Mouse (Mus musculus): ENCODE measurements around the gene Tprn. TPM values are rescaled to one million over a fixed set of nuclear protein-coding genes. Genes with fewer than 3 reads are reported as not detected.

The Tprn gene
- polyA plus RNA-seq, 1 experiment = 436 TPM

- Histone ChIP-seq H3K27me3 (ENCODE audit: control insufficient read depth, insufficient read depth, low read length) (peaks cover 8% of the 10 kb centered on the region; the same call in 1 of the 2 replicates), H3K4me1 (ENCODE audit: control insufficient read depth, insufficient read depth, insufficient read length, low read length) (peaks cover 5% of the 10 kb centered on the region; the same call in 1 of the 2 replicates), H3K27ac (ENCODE audit: insufficient read depth, low read depth, low read length) (no peak within 1 kb of the TSS), H3K4me3 (ENCODE audit: low read depth, low read length) (peak within 1 kb of the TSS; percentile 34), H3K36me3 (ENCODE audit: control insufficient read depth, insufficient read depth, low read length) (no peaks in the 10 kb centered on the region)
- TF ChIP-seq POLR2A (IDR thresholded peaks at IDR 0.05; ENCODE audit: low read depth, low read length) (no peak), CTCF (IDR thresholded peaks at IDR 0.05; ENCODE audit: extremely low read depth, insufficient read length, insufficient replicate concordance, low read depth, low read length) (no peak)
- WGBS = 9% methylated on average over 58 of the region's 58 CpGs
Observed at GRCm38 (mm10) chr2:25318971-25319773, 56.8 kb downstream of the Tprn start, which contains the start of gene Grin1. Gene Grin1, minus strand, starts transcription at chr2:25319187.

Other genes starting within 250 kb of the Tprn start
- gene Nsmf, start 208.3 kb upstream of the Tprn start, polyA plus RNA-seq (2012; rRNA removed) = 93.0 and 100 TPM in 2 replicates
- gene Entpd8, start 182.3 kb upstream of the Tprn start, polyA plus RNA-seq (2012; rRNA removed) = 149 and 281 TPM in 2 replicates
- gene Noxa1, start 167.5 kb upstream of the Tprn start, polyA plus RNA-seq (2012; rRNA removed) = 14.1 and 15.5 TPM in 2 replicates
- 24.4 and 39.0 TPM in 2 replicates for gene Nrarp, start 81.9 kb upstream of the Tprn start, polyA plus RNA-seq (2012; rRNA removed)
- 37.3 and 49.3 TPM in 2 replicates for gene Tor4a, start 65.7 kb upstream of the Tprn start, polyA plus RNA-seq (2012; rRNA removed)
- gene Nelfb, start 51.1 kb upstream of the Tprn start, polyA plus RNA-seq (2012; rRNA removed) = 21.8 and 37.2 TPM in 2 replicates
- not detected in 2 replicates for gene Stpg3, start 48.0 kb upstream of the Tprn start, polyA plus RNA-seq (2012; rRNA removed)
- gene Fam166a, start 43.9 kb upstream of the Tprn start, polyA plus RNA-seq (2012; rRNA removed) = 0.10 TPM in 1 of 2 replicates, not detected in the other
- gene Tubb4b, start 37.9 kb upstream of the Tprn start, polyA plus RNA-seq (2012; rRNA removed) = 481 and 881 TPM in 2 replicates
- gene Slc34a3, start 28.3 kb upstream of the Tprn start, polyA plus RNA-seq (2012; rRNA removed) = 0.05 and 5.6 TPM in 2 replicates
- 0.10 TPM in 1 of 2 replicates, not detected in the other for gene Rnf224, start 25.8 kb upstream of the Tprn start, polyA plus RNA-seq (2012; rRNA removed)
- 7.3 and 145 TPM in 2 replicates for gene Rnf208, start 20.4 kb upstream of the Tprn start, polyA plus RNA-seq (2012; rRNA removed)
- 1.7 and 10.7 TPM in 2 replicates for gene Cysrt1, start 20.2 kb upstream of the Tprn start, polyA plus RNA-seq (2012; rRNA removed)
- gene AL732309.1, start 15.8 kb upstream of the Tprn start, polyA plus RNA-seq (2012; rRNA removed) = 15.3 and 45.8 TPM in 2 replicates
- 29.8 and 51.5 TPM in 2 replicates for gene Tmem203, start 7.2 kb upstream of the Tprn start, polyA plus RNA-seq (2012; rRNA removed)
- 40.7 and 55.9 TPM in 2 replicates for gene Ssna1, start 9.8 kb downstream of the Tprn start, polyA plus RNA-seq (2012; rRNA removed)
- gene Anapc2, start 9.9 kb downstream of the Tprn start, polyA plus RNA-seq (2012; rRNA removed) = 31.0 and 71.6 TPM in 2 replicates
- not detected in 2 replicates for gene Tmem210, start 25.5 kb downstream of the Tprn start, polyA plus RNA-seq (2012; rRNA removed)
- gene Lrrc26, start 27.3 kb downstream of the Tprn start, polyA plus RNA-seq (2012; rRNA removed) = 49.7 and 138 TPM in 2 replicates
- 0.34 and 0.63 TPM in 2 replicates for gene Grin1, start 56.6 kb downstream of the Tprn start, polyA plus RNA-seq (2012; rRNA removed)
- 11.1 and 20.5 TPM in 2 replicates for gene Man1b1, start 69.7 kb downstream of the Tprn start, polyA plus RNA-seq (2012; rRNA removed)
- gene Dpp7, start 93.7 kb downstream of the Tprn start, polyA plus RNA-seq (2012; rRNA removed) = 12.5 and 24.4 TPM in 2 replicates
- gene Uap1l1, start 103.1 kb downstream of the Tprn start, polyA plus RNA-seq (2012; rRNA removed) = 130 and 360 TPM in 2 replicates
- 15.4 and 28.8 TPM in 2 replicates for gene Sapcd2, start 109.7 kb downstream of the Tprn start, polyA plus RNA-seq (2012; rRNA removed)
- gene Entpd2, start 133.3 kb downstream of the Tprn start, polyA plus RNA-seq (2012; rRNA removed) = 25.8 and 50.7 TPM in 2 replicates
- 103 and 117 TPM in 2 replicates for gene Npdc1, start 136.7 kb downstream of the Tprn start, polyA plus RNA-seq (2012; rRNA removed)
- gene Fut7, start 160.6 kb downstream of the Tprn start, polyA plus RNA-seq (2012; rRNA removed) = 0.68 and 0.76 TPM in 2 replicates
- gene Abca2, start 166.1 kb downstream of the Tprn start, polyA plus RNA-seq (2012; rRNA removed) = 15.0 and 18.5 TPM in 2 replicates
- 0.38 and 12.0 TPM in 2 replicates for gene Clic3, start 194.2 kb downstream of the Tprn start, polyA plus RNA-seq (2012; rRNA removed)
- gene Paxx, start 198.5 kb downstream of the Tprn start, polyA plus RNA-seq (2012; rRNA removed) = 48.6 and 62.7 TPM in 2 replicates
- 0.28 and 0.39 TPM in 2 replicates for gene Ptgds, start 207.4 kb downstream of the Tprn start, polyA plus RNA-seq (2012; rRNA removed)
- gene Lcn12, start 231.3 kb downstream of the Tprn start, polyA plus RNA-seq (2012; rRNA removed) = not detected in 2 replicates
- 32.0 and 34.0 TPM in 2 replicates for gene Fbxw5, start 238.1 kb downstream of the Tprn start, polyA plus RNA-seq (2012; rRNA removed)
- 2.1 and 2.2 TPM in 2 replicates for gene C8g, start 239.1 kb downstream of the Tprn start, polyA plus RNA-seq (2012; rRNA removed)

All from small intestine, adult 2 months (tissue).